Mouse (Mus musculus) inflammation-experienced regulatory T-cells (primary cell): ENCODE measurements around the gene Ccl25. TPM values are rescaled to one million over a fixed set of nuclear protein-coding genes. Genes with fewer than 3 reads are reported as not detected.

Source experiments
- polyA plus RNA-seq, 2 experiments: library from polyadenylated mRNA; unstranded; fragments of 100-300 nt; shearing (Covaris generic); gene quantifications; one replicate each; pipeline ENCODE4 v1.2.1; 2017

The Ccl25 gene
- polyA plus RNA-seq, result 10 to 100 TPM; 11.4 to 17.2 TPM

GRCm38 (mm10) chr8:4324983-4325750, at the start of gene Ccl25, which contains the start of gene Elavl1:
Gene Ccl25, plus strand, starts transcription at chr8:4325210.
Gene Elavl1, minus strand, starts transcription at chr8:4325413.

GRCm38 (mm10) chr8:4275275-4276110, 49.5 kb upstream of the Ccl25 start, which contains the start of gene Timm44:
Gene Timm44, minus strand, starts transcription at chr8:4275913.

Other genes starting within 250 kb of the Ccl25 start
- gene Cd209f, start 219.4 kb upstream of the Ccl25 start, polyA plus RNA-seq, result 1 to 10 TPM in 1 of 2 experiments, not detected in 1; 1.3 TPM
- gene Cd209g, start 191.1 kb upstream of the Ccl25 start, polyA plus RNA-seq, result 1 to 10 TPM in 1 of 2 experiments, under 1 TPM in 1; 0.34 to 1.9 TPM
- gene Evi5l, start 158.6 kb upstream of the Ccl25 start, polyA plus RNA-seq, result 10 to 100 TPM; 15.1 to 18.0 TPM
- gene Prr36, start 107.8 kb upstream of the Ccl25 start, polyA plus RNA-seq, result under 1 TPM; 0.35 to 0.44 TPM
- gene Lrrc8e, start 98.4 kb upstream of the Ccl25 start, polyA plus RNA-seq, result 1 to 10 TPM in 1 of 2 experiments, under 1 TPM in 1; 0.18 to 3.5 TPM
- 10 to 100 TPM; 58.6 to 68.9 TPM for gene Map2k7, start 86.5 kb upstream of the Ccl25 start, polyA plus RNA-seq
- gene Gm49320, start 86.3 kb upstream of the Ccl25 start, polyA plus RNA-seq, result under 1 TPM; 0.24 to 0.29 TPM
- 1 to 10 TPM; 5.8 to 6.7 TPM for gene Tgfbr3l, start 77.0 kb upstream of the Ccl25 start, polyA plus RNA-seq
- gene Snapc2, start 72.1 kb upstream of the Ccl25 start, polyA plus RNA-seq, result 10 to 100 TPM; 24.2 to 38.1 TPM
- gene Ctxn1, start 65.9 kb upstream of the Ccl25 start, polyA plus RNA-seq, result under 1 TPM; 0.60 to 0.93 TPM
- 10 to 100 TPM; 56.1 to 70.3 TPM for gene Timm44, start 49.3 kb upstream of the Ccl25 start, polyA plus RNA-seq
- 100 to 1,000 TPM; 202 to 259 TPM for gene Elavl1, start 203 bp downstream of the Ccl25 start, polyA plus RNA-seq
- 10 to 100 TPM; 50.7 to 76.7 TPM for gene Cers4, start 167.8 kb downstream of the Ccl25 start, polyA plus RNA-seq